Mouse (Mus musculus): ENCODE data around the gene Osbp2.
A peak's percentile ranks its signal among the peaks of the same experiment; 100 is the strongest.

The Osbp2 gene

GRCm38 (mm10) chr11:3823378-3823777 lies 40.3 kb downstream of the Osbp2 start:
- no peak for DNase-seq (ENCODE audit: low read depth, low spot score)

DNA sequence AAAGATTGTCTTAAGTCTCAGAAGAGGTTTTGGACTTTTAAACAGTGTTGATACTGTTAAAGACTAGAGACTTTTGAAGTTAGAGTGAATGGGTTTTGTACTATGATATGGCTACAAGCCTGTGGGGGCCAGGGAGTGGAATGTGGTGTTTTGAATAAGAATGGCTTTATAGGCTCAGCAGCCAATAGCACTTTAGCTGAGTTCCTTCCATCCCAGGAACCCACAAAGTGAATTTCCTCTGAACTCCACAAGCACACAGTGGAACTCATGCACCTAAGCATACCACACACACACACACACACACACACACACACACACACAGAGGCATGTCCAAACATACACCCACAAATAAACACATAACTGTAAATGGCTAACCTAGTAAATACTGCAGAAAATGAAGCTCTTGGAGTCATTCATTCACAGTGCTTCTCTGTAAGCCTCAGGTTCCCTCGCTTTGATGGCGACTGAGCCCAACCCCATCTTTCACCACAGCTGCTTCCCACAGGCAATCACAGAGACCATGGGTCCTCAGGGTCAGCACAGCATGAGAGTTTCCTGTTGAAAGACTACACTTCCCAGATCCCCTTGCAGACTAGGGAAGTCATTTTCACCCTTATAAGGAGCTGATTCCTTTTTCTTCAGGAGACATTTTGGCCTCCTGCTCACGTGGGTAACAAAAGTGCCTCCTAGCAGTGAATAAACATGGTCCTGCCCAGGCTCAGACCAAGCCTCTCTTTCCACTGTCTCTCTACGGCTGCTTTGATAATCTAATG lies 45.5 kb downstream of the Osbp2 start:
- DNase-seq (ENCODE audit: low read depth, low spot score) = no peak

DNA sequence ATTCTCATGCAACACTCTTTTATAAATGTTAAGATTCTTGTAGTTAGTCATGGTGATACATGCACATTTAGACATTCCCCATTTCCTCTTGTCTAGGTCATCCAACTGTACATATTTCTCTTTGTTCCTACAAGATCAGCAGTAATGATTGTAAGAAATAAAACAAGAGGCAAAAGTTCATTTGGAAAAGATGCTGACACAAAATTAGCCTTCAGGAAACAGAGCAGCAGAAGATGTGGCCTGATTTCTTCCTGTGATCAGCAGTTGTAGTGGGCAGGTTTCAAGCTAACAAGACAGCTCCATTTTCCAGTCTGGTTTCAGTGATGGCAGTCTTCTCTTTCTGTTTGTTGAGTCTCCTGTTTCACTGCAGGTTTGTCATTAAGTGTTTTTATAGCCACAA lies 47.8 kb downstream of the Osbp2 start:
- DNase-seq (ENCODE audit: low read depth, low spot score) = no peak

- DNase-seq (ENCODE audit: low read depth, low spot score) = no peak
Observed at GRCm38 (mm10) chr11:3813340-3813739, 50.4 kb downstream of the Osbp2 start.

- DNase-seq (ENCODE audit: low read depth, low spot score) = no peak
Observed at GRCm38 (mm10) chr11:3808162-3808561, 55.5 kb downstream of the Osbp2 start.

DNA sequence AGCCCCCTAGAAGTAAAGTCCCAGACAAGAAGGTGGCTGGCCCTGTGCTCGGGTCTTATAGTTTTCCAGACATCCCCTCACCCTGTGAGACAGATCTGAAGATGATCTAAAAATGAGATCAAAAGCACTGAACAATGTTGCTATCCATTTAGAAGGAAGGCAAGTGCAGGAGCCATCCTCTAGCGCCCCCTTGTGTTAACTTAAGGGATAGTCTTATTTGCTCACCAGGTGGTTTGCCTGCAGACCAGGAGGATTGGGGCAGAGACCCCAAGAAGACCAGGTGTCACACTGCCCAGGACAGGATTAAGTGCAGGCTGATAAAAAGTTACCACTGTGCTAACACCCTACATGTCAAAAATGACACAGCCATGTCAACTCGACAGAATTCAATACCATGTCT lies 58.3 kb downstream of the Osbp2 start:
- peak; percentile 63 for DNase-seq (ENCODE audit: low read depth, low spot score)

DNA sequence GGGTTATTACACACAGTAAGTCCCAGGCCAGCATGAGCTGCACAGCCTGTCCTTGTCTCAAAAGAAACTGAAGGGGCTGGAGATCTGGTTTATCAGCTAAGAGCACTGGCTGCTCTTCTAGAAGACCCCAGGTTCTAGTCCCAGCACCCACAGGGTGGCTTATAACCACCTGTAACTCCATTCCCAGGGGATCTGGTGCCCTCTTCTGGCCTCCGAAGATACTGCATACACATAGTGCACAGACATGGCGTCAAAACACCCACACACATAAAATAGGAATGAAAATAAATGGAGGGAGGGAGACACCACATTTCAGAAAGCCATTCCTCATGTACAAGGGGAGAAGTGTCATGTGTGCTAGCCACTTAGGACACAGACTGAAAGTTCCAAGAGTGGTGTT lies 59.1 kb downstream of the Osbp2 start:
- no peak for DNase-seq (ENCODE audit: low read depth, low spot score)

DNA sequence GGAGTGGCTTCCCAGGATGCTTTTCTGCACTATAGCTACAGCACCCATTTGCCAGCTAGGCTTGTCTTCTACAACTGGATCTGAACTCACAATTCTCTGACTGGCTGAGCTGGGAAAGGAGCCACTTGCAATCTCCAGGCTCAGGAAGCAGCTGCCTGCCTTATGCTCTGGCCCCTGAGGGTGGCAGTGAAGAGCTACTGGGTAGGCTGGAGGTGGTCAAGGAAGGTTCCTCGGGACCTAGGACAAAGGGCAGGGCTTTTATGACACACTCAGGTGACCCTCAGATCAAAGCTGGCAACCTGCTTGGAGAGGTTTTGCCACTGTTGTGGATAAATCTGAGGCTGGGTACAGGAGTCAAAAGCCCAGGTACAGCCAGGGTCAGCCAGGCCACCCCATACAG lies 61.6 kb downstream of the Osbp2 start:
- DNase-seq (ENCODE audit: low read depth, low spot score) = no peak

DNA sequence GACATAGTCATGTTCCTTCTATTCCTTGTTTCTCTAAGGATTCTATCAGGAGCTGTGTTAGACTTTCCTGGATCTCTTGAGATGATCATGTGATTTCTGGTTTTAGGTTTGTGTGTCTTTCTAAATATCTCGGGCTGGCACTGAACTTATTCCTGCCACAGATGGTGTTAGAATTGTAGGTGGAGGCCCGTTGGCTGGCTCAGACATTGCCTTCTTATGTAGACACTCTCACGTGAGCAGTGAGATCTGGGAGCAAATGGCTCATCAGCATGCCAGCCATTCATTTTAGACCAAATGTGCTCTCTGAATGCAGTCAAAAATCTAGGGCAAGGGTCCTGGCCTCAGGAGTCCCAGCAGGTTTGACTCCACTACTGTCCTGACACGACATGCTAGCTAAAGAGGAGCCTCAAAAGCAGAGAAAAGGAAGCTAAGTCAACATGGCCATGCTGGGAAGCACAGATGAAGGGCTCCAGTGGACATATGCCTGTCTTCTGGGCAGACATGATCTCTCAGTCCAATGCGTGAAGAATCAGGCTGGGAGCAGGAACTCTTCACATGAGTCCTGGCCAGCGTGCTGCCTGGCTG lies 66.0 kb downstream of the Osbp2 start:
- DNase-seq (ENCODE audit: low read depth, low spot score) = no peak

- no peak for DNase-seq (ENCODE audit: low read depth, low spot score)
Observed at GRCm38 (mm10) chr11:3790736-3791135, 73.0 kb downstream of the Osbp2 start.

- DNase-seq (ENCODE audit: low read depth, low spot score) = no peak
Observed at GRCm38 (mm10) chr11:3789919-3790318, 73.8 kb downstream of the Osbp2 start.

- peak; percentile 66 for DNase-seq (ENCODE audit: low read depth, low spot score)
Observed at GRCm38 (mm10) chr11:3786564-3786963, 77.1 kb downstream of the Osbp2 start.

- DNase-seq (ENCODE audit: low read depth, low spot score) = no peak
Observed at GRCm38 (mm10) chr11:3775263-3775644, 88.4 kb downstream of the Osbp2 start.

DNA sequence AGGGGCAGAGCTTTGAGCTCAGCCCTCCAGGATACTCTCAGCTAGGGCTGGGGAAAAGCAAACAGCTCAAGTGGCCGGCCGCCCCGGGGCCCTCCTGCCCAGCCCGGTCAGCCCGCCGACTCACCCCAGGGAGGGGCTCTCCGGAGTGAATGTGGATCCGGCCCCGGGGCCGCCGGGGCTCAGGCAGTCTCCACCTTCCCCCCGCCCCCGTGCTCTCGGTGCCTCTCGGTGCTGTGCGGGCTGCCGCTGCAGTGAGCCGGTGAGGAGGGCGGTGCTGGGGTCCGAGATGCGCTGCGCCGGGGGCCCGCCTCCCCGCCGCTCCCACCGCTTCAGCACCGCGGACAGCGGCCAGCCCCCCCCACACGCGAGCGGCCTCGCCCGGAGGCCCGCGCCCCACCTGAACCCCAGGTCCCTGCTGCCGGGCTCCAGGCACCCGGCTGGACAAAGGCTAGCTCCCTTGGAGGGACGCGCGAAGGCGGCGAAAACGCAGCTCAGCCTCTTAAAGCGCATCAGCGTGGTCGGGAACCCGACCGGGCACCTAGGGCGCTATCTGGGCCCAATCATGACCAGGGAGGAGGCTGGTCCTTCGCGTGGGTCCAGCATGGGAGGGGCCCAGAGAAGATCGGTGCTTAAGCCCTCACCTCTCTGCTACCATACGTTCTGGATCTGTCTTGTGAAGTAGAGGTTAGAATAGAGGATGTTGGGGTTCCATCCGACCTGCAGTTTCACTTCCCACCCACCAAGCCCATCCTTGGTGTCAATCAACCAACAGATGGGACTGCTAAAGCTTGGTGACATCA lies 89.0 kb downstream of the Osbp2 start:
- DNase-seq (ENCODE audit: low read depth, low spot score) = peak; percentile 22

DNA sequence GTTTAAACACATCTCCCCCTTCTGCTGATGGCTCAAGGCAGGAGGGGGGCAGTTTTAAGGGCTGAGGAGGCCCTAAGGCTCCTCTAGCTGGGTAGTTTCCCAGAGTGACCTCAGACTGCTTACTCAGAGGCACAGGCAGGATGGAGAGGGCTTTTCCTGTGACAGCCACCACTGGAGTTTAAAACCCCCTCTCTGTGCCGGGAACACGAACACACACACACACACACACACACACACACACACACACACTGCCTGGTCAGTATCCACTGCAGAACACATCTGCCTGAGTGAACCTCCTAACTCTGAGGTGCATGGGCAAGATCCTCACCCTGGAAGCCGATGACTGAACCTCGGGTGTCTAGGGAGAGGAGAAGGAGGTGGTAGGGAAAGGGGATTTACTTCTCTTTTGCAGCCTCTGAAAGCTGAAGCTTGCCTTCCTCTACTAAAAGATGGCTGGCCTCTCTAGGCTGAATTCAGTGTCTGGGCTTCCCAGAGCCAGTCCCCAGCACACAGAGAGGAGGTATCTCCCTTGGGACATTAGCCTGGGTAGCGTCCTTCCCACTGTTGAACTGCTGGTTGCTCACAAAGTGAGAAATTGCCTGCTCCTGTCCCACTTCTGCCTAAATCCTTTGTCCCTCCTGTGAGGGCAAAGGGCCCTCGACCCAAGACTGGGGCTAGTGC lies 89.8 kb downstream of the Osbp2 start:
- DNase-seq (ENCODE audit: low read depth, low spot score) = no peak

DNA sequence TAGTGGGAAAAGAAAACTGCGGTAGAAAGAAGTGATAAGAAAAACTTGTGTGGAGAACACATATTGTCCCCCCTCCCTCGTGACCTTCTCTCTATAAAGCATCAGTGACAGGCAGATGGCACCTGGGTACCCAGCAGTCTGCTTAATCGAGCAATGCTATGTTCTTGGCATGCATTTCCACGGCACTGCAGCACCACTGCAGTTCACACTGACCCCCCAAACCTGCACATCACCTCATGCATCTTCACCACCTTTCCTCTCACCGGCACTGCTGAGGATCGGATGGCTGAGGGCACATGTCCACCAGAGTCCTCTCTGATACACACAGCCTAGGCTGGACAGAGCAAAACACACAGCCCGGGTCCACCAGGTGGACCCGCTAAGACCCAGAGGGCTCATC lies 90.6 kb downstream of the Osbp2 start:
- DNase-seq (ENCODE audit: low read depth, low spot score) = no peak

- peak; percentile 60 for DNase-seq (ENCODE audit: low read depth, low spot score)
Observed at GRCm38 (mm10) chr11:3771348-3771747, 92.4 kb downstream of the Osbp2 start.

GRCm38 (mm10) chr11:3767830-3768229 lies 95.9 kb downstream of the Osbp2 start:
- DNase-seq (ENCODE audit: low read depth, low spot score) = no peak

GRCm38 (mm10) chr11:3766964-3767363 lies 96.7 kb downstream of the Osbp2 start:
- DNase-seq (ENCODE audit: low read depth, low spot score) = no peak

GRCm38 (mm10) chr11:3764352-3764751 lies 99.4 kb downstream of the Osbp2 start:
- DNase-seq (ENCODE audit: low read depth, low spot score) = no peak

- DNase-seq (ENCODE audit: low read depth, low spot score) = no peak
Observed at GRCm38 (mm10) chr11:3761775-3762501, 101.8 kb downstream of the Osbp2 start.

Data from A20 (cell line).